8 mouse cellular contexts compared by ENCODE assay signal in genomic region chr2:104207948-104208347, GRCm38 (mm10).
A peak's percentile ranks its signal among the peaks of the same experiment; 100 is the strongest.
DNase-seq lines count a peak whose midpoint lies in the region; ATAC-seq and TF ChIP-seq lines count a peak whose summit lies in the region.

No protein-coding gene starts in this region.

- no peak overlapping the region for H3K27ac ChIP-seq in liver, embryonic 13.5 days
- no peak overlapping the region for H3K27ac ChIP-seq in liver, embryonic 11.5 days (ENCODE audit: low read depth, low read length)
- H3K27ac ChIP-seq in hindbrain, postnatal 0 days: peak overlapping the region; percentile 11; the same call in 1 of the 2 replicates
- H3K27ac ChIP-seq in intestine, postnatal 0 days (ENCODE audit: low read depth, low read length): no peak overlapping the region

- H3K4me2 ChIP-seq in liver, embryonic 13.5 days: no peak overlapping the region
- H3K4me2 ChIP-seq in liver, embryonic 11.5 days: no peak overlapping the region
- no peak overlapping the region for H3K4me2 ChIP-seq in hindbrain, postnatal 0 days (ENCODE audit: low read depth, low read length)
- no peak overlapping the region for H3K4me2 ChIP-seq in intestine, postnatal 0 days (replicated peaks; ENCODE audit: low read depth)

- H3K9me3 ChIP-seq in liver, embryonic 13.5 days (replicated peaks): no peaks in the 10 kb centered on the region
- no peaks in the 10 kb centered on the region for H3K9me3 ChIP-seq in liver, embryonic 11.5 days (ENCODE audit: control insufficient read depth, low read length)
- no peaks in the 10 kb centered on the region for H3K9me3 ChIP-seq in hindbrain, postnatal 0 days (ENCODE audit: low read length)
- H3K9me3 ChIP-seq in intestine, postnatal 0 days (ENCODE audit: control insufficient read depth): no peaks in the 10 kb centered on the region

- no peak for ATAC-seq in liver, embryonic 13.5 days (ENCODE audit: low read depth)
- no peak for ATAC-seq in liver, embryonic 11.5 days (replicated peaks; ENCODE audit: low FRiP score)
- peak; percentile 94 for ATAC-seq in hindbrain, postnatal 0 days
- ATAC-seq in inflammation-experienced regulatory T-cells, adult 6 months: no peak
- ATAC-seq in intestine, postnatal 0 days: no peak

- no peak overlapping the region for H3K9ac ChIP-seq in liver, embryonic 13.5 days
- no peak overlapping the region for H3K9ac ChIP-seq in liver, embryonic 11.5 days (ENCODE audit: low read depth, low read length)
- H3K9ac ChIP-seq in hindbrain, postnatal 0 days (replicated peaks; ENCODE audit: low read length): no peak overlapping the region
- H3K9ac ChIP-seq in intestine, postnatal 0 days (ENCODE audit: low read depth, low read length): no peak overlapping the region

- 0 out of 2 replicates have a peak, but pooled peaks cover 2% of the 10 kb centered on the region for H3K27me3 ChIP-seq in liver, embryonic 13.5 days
- peaks cover 3% of the 10 kb centered on the region; the same call in 1 of the 2 replicates for H3K27me3 ChIP-seq in liver, embryonic 11.5 days (replicated peaks; ENCODE audit: control insufficient read depth, insufficient read depth, low read length)
- no peaks in the 10 kb centered on the region for H3K27me3 ChIP-seq in hindbrain, postnatal 0 days (ENCODE audit: insufficient read depth, low read length)
- no peaks in the 10 kb centered on the region for H3K27me3 ChIP-seq in intestine, postnatal 0 days (replicated peaks; ENCODE audit: control insufficient read depth, insufficient read depth, low read length)

- H3K4me3 ChIP-seq in liver, embryonic 13.5 days (replicated peaks): no peak overlapping the region
- no peak overlapping the region for H3K4me3 ChIP-seq in liver, embryonic 11.5 days (ENCODE audit: low read depth, low read length)
- H3K4me3 ChIP-seq in hindbrain, postnatal 0 days (ENCODE audit: low read length): no peak overlapping the region
- no peak overlapping the region for H3K4me3 ChIP-seq in intestine, postnatal 0 days (ENCODE audit: low read depth, low read length)

- no peaks in the 10 kb centered on the region for H3K4me1 ChIP-seq in liver, embryonic 13.5 days (replicated peaks)
- H3K4me1 ChIP-seq in liver, embryonic 11.5 days (replicated peaks; ENCODE audit: control insufficient read depth, insufficient read depth, low read length): no peaks in the 10 kb centered on the region
- 0 out of 2 replicates have a peak, but pooled peaks cover 3% of the 10 kb centered on the region for H3K4me1 ChIP-seq in hindbrain, postnatal 0 days (ENCODE audit: insufficient read depth, low read length)
- no peaks in the 10 kb centered on the region for H3K4me1 ChIP-seq in intestine, postnatal 0 days (replicated peaks; ENCODE audit: control insufficient read depth, insufficient read depth, low read length)

- peak; percentile 32 for DNase-seq in liver, embryonic 13.5 days
- no peak for DNase-seq in liver, embryonic 11.5 days (ENCODE audit: low spot score)
- DNase-seq in embryo, embryonic 10.5 days (ENCODE audit: low spot score): peak; percentile 65
- peak; percentile 83 for DNase-seq in hindbrain, postnatal 0 days (ENCODE audit: low spot score)
- peak; percentile 21 for DNase-seq in neural tube, embryonic 10.5 days (ENCODE audit: extremely low spot score, low spot score)
- no peak for DNase-seq in kidney, adult 11 months

- WGBS in liver, embryonic 13.5 days (ENCODE audit: insufficient replicate concordance): 30% methylated on average over 10 of the region's 10 CpGs
- 36% methylated on average over 10 of the region's 10 CpGs for WGBS in liver, embryonic 11.5 days
- WGBS in hindbrain, postnatal 0 days: 20% methylated on average over 10 of the region's 10 CpGs
- 31% methylated on average over 10 of the region's 10 CpGs for WGBS in intestine, postnatal 0 days

- no peak for TF ChIP-seq CTCF in hindbrain, postnatal 0 days (IDR thresholded peaks at IDR 0.05; ENCODE audit: low read depth)
- no peak for TF ChIP-seq CTCF in intestine, postnatal 0 days (IDR thresholded peaks at IDR 0.05; ENCODE audit: low read depth)

- H3K36me3 ChIP-seq in liver, embryonic 13.5 days: no peaks in the 10 kb centered on the region
- no peaks in the 10 kb centered on the region for H3K36me3 ChIP-seq in liver, embryonic 11.5 days (ENCODE audit: control insufficient read depth, insufficient read depth, low read length)
- H3K36me3 ChIP-seq in hindbrain, postnatal 0 days (ENCODE audit: insufficient read depth, low read length): peaks cover 16% of the 10 kb centered on the region; the same call in 1 of the 2 replicates
- no peaks in the 10 kb centered on the region for H3K36me3 ChIP-seq in intestine, postnatal 0 days (ENCODE audit: control insufficient read depth, insufficient read depth)

Comparison
In these comparisons a context has a peak if more than half of its experiments do, and no peak if none do; other contexts are left out.
1. DNase-seq: peak in liver, embryonic 13.5 days (single experiment), embryo, embryonic 10.5 days (single experiment), hindbrain, postnatal 0 days (single experiment) and neural tube, embryonic 10.5 days (single experiment); none in liver, embryonic 11.5 days (single experiment) and kidney, adult 11 months (single experiment).